Mouse (Mus musculus): Measurements from ENCODE around the gene Nop2. TPM values are rescaled to one million over a fixed set of nuclear protein-coding genes. Genes with fewer than 3 reads are reported as not detected.

The Nop2 gene
- polyA plus RNA-seq, 1 experiment from 2014 or later, result 56.4 TPM

GRCm38 (mm10) chr6:125166051-125166751 is 34.5 kb downstream of the Nop2 start, which contains the start of gene Gapdh:
Gene Gapdh (minus strand): TSS chr6:125166467.
- H3K4me2 ChIP-seq (ENCODE audit: low read depth, low read length), result peak within 1 kb of the TSS; percentile 94
- H3K27ac ChIP-seq (replicated peaks; ENCODE audit: low read depth, low read length), result peak within 1 kb of the TSS; percentile 95
- WGBS, result 0% methylated on average over 13 of the region's 18 CpGs
- H3K9me3 ChIP-seq (ENCODE audit: control insufficient read depth, low read length), result no peaks in the 10 kb centered on the region
- peak within 1 kb of the TSS; percentile 95 for H3K9ac ChIP-seq (ENCODE audit: low read depth, low read length)
- H3K36me3 ChIP-seq (ENCODE audit: control insufficient read depth, insufficient read depth, low read length), result peaks cover 68% of the 10 kb centered on the region
- no peaks in the 10 kb centered on the region for H3K27me3 ChIP-seq (replicated peaks; ENCODE audit: control insufficient read depth, insufficient read depth, low read length)
- peak; percentile 64 for ATAC-seq (ENCODE audit: low read depth)
- H3K4me1 ChIP-seq (ENCODE audit: control insufficient read depth, insufficient read depth, low read length), result peaks cover 22% of the 10 kb centered on the region
- peak; percentile 91 for DNase-seq (ENCODE audit: low spot score)
- H3K4me3 ChIP-seq (ENCODE audit: low read depth, low read length), result peak within 1 kb of the TSS; percentile 70

- Histone ChIP-seq H3K9me3 (ENCODE audit: control insufficient read depth, low read length) (no peaks in the 10 kb centered on the region), H3K27ac (replicated peaks; ENCODE audit: low read depth, low read length) (peak overlapping the region; percentile 95), H3K9ac (ENCODE audit: low read depth, low read length) (peak overlapping the region; percentile 66), H3K4me3 (ENCODE audit: low read depth, low read length) (peak overlapping the region; percentile 70), H3K36me3 (ENCODE audit: control insufficient read depth, insufficient read depth, low read length) (peaks cover 68% of the 10 kb centered on the region), H3K4me2 (ENCODE audit: low read depth, low read length) (peak overlapping the region; percentile 94), H3K4me1 (ENCODE audit: control insufficient read depth, insufficient read depth, low read length) (peaks cover 22% of the 10 kb centered on the region), H3K27me3 (replicated peaks; ENCODE audit: control insufficient read depth, insufficient read depth, low read length) (no peaks in the 10 kb centered on the region)
- ATAC-seq (ENCODE audit: low read depth) (peak; percentile 35), DNase-seq (ENCODE audit: low spot score) (peak; percentile 86)
- 18% methylated on average over 9 of the region's 10 CpGs for WGBS
Observed at GRCm38 (mm10) chr6:125166861-125167650, 35.3 kb downstream of the Nop2 start.

- DNase-seq (ENCODE audit: low spot score), result no peak
- H3K4me3 ChIP-seq (ENCODE audit: low read depth, low read length), result no peak overlapping the region
- no peak overlapping the region for H3K27ac ChIP-seq (replicated peaks; ENCODE audit: low read depth, low read length)
- H3K4me2 ChIP-seq (ENCODE audit: low read depth, low read length), result no peak overlapping the region
- no peak for ATAC-seq (ENCODE audit: low read depth)
- H3K36me3 ChIP-seq (ENCODE audit: control insufficient read depth, insufficient read depth, low read length), result peaks cover 72% of the 10 kb centered on the region
- WGBS, result 91% methylated on average over 14 of the region's 14 CpGs
- H3K9ac ChIP-seq (ENCODE audit: low read depth, low read length), result no peak overlapping the region
- peaks cover 22% of the 10 kb centered on the region for H3K4me1 ChIP-seq (ENCODE audit: control insufficient read depth, insufficient read depth, low read length)
- no peaks in the 10 kb centered on the region for H3K9me3 ChIP-seq (ENCODE audit: control insufficient read depth, low read length)
- H3K27me3 ChIP-seq (replicated peaks; ENCODE audit: control insufficient read depth, insufficient read depth, low read length), result no peaks in the 10 kb centered on the region
Observed at GRCm38 (mm10) chr6:125168086-125168485, 36.4 kb downstream of the Nop2 start.

GRCm38 (mm10) chr6:125170194-125170593 is 38.5 kb downstream of the Nop2 start:
- WGBS, result 83% methylated on average over 6 of the region's 6 CpGs
- ATAC-seq (ENCODE audit: low read depth), result no peak
- H3K4me1 ChIP-seq (ENCODE audit: control insufficient read depth, insufficient read depth, low read length), result peaks cover 14% of the 10 kb centered on the region

GRCm38 (mm10) chr6:125172474-125172873 is 40.8 kb downstream of the Nop2 start:
- Histone ChIP-seq H3K4me1 (ENCODE audit: control insufficient read depth, insufficient read depth, low read length) (peaks cover 3% of the 10 kb centered on the region; the same call in 1 of the 2 replicates), H3K4me2 (ENCODE audit: low read depth, low read length) (no peak overlapping the region), H3K9ac (ENCODE audit: low read depth, low read length) (no peak overlapping the region), H3K9me3 (ENCODE audit: control insufficient read depth, low read length) (no peaks in the 10 kb centered on the region), H3K27ac (replicated peaks; ENCODE audit: low read depth, low read length) (no peak overlapping the region), H3K36me3 (ENCODE audit: control insufficient read depth, insufficient read depth, low read length) (peaks cover 99% of the 10 kb centered on the region), H3K27me3 (replicated peaks; ENCODE audit: control insufficient read depth, insufficient read depth, low read length) (no peaks in the 10 kb centered on the region), H3K4me3 (ENCODE audit: low read depth, low read length) (no peak overlapping the region)
- DNase-seq (ENCODE audit: low spot score), result no peak
- no peak for ATAC-seq (ENCODE audit: low read depth)
- WGBS, result 87% methylated on average over 2 of the region's 2 CpGs

More at GRCm38 (mm10) chr6:125170194-125170593, 38.5 kb downstream of the Nop2 start:
- H3K4me3 ChIP-seq (ENCODE audit: low read depth, low read length), result no peak overlapping the region
- H3K9me3 ChIP-seq (ENCODE audit: control insufficient read depth, low read length), result no peaks in the 10 kb centered on the region
- H3K27me3 ChIP-seq (replicated peaks; ENCODE audit: control insufficient read depth, insufficient read depth, low read length), result no peaks in the 10 kb centered on the region
- H3K27ac ChIP-seq (replicated peaks; ENCODE audit: low read depth, low read length), result no peak overlapping the region
- H3K36me3 ChIP-seq (ENCODE audit: control insufficient read depth, insufficient read depth, low read length), result peaks cover 78% of the 10 kb centered on the region
- no peak overlapping the region for H3K4me2 ChIP-seq (ENCODE audit: low read depth, low read length)
- no peak overlapping the region for H3K9ac ChIP-seq (ENCODE audit: low read depth, low read length)
- no peak for DNase-seq (ENCODE audit: low spot score)

- WGBS, result 89% methylated on average over 7 of the region's 7 CpGs
- ATAC-seq (ENCODE audit: low read depth) (no peak), DNase-seq (ENCODE audit: low spot score) (no peak)
- Histone ChIP-seq H3K27ac (replicated peaks; ENCODE audit: low read depth, low read length) (no peak overlapping the region), H3K27me3 (replicated peaks; ENCODE audit: control insufficient read depth, insufficient read depth, low read length) (no peaks in the 10 kb centered on the region), H3K9ac (ENCODE audit: low read depth, low read length) (no peak overlapping the region), H3K4me3 (ENCODE audit: low read depth, low read length) (no peak overlapping the region), H3K4me2 (ENCODE audit: low read depth, low read length) (no peak overlapping the region), H3K9me3 (ENCODE audit: control insufficient read depth, low read length) (no peaks in the 10 kb centered on the region), H3K36me3 (ENCODE audit: control insufficient read depth, insufficient read depth, low read length) (peaks cover 99% of the 10 kb centered on the region), H3K4me1 (ENCODE audit: control insufficient read depth, insufficient read depth, low read length) (no peaks in the 10 kb centered on the region)
Observed at GRCm38 (mm10) chr6:125173256-125173655, 41.5 kb downstream of the Nop2 start.

GRCm38 (mm10) chr6:125175469-125175868 is 43.8 kb downstream of the Nop2 start:
- H3K27me3 ChIP-seq (replicated peaks; ENCODE audit: control insufficient read depth, insufficient read depth, low read length), result no peaks in the 10 kb centered on the region
- DNase-seq (ENCODE audit: low spot score) (no peak), ATAC-seq (ENCODE audit: low read depth) (no peak)
- H3K9me3 ChIP-seq (ENCODE audit: control insufficient read depth, low read length), result no peaks in the 10 kb centered on the region
- no peak overlapping the region for H3K9ac ChIP-seq (ENCODE audit: low read depth, low read length)
- H3K36me3 ChIP-seq (ENCODE audit: control insufficient read depth, insufficient read depth, low read length), result peaks cover 99% of the 10 kb centered on the region
- no peak overlapping the region for H3K4me3 ChIP-seq (ENCODE audit: low read depth, low read length)
- 92% methylated on average over 5 of the region's 5 CpGs for WGBS
- no peak overlapping the region for H3K27ac ChIP-seq (replicated peaks; ENCODE audit: low read depth, low read length)
- H3K4me2 ChIP-seq (ENCODE audit: low read depth, low read length), result no peak overlapping the region
- H3K4me1 ChIP-seq (ENCODE audit: control insufficient read depth, insufficient read depth, low read length), result no peaks in the 10 kb centered on the region

GRCm38 (mm10) chr6:125179601-125180000 is 47.9 kb downstream of the Nop2 start:
- no peak overlapping the region for H3K4me3 ChIP-seq (ENCODE audit: low read depth, low read length)
- peaks cover 97% of the 10 kb centered on the region for H3K36me3 ChIP-seq (ENCODE audit: control insufficient read depth, insufficient read depth, low read length)
- H3K9me3 ChIP-seq (ENCODE audit: control insufficient read depth, low read length), result no peaks in the 10 kb centered on the region
- no peak overlapping the region for H3K27ac ChIP-seq (replicated peaks; ENCODE audit: low read depth, low read length)
- 92% methylated on average over 7 of the region's 7 CpGs for WGBS
- H3K27me3 ChIP-seq (replicated peaks; ENCODE audit: control insufficient read depth, insufficient read depth, low read length), result no peaks in the 10 kb centered on the region
- no peaks in the 10 kb centered on the region for H3K4me1 ChIP-seq (ENCODE audit: control insufficient read depth, insufficient read depth, low read length)
- ATAC-seq (ENCODE audit: low read depth), result no peak
- DNase-seq (ENCODE audit: low spot score), result no peak
- H3K4me2 ChIP-seq (ENCODE audit: low read depth, low read length), result no peak overlapping the region
- no peak overlapping the region for H3K9ac ChIP-seq (ENCODE audit: low read depth, low read length)
